Mouse (Mus musculus) Muller cell, postnatal 12 days (primary cell): ENCODE results near the gene Timp4.
"Not testable (repeated sequence)": the region's sequence is repeated elsewhere in the genome, so short reads cannot be mapped to it uniquely, and the experiment has no call there.

Experiments
- DNase-seq: peaks from one replicate; pipeline ENCODE4 v3.0.0-alpha.2; 2015; ENCODE audit errors: inconsistent ontology term

Gene Timp4

GRCm38 (mm10) chr6:115255171-115255570 is 3.2 kb upstream of the Timp4 start:
- no peak for DNase-seq

DNA sequence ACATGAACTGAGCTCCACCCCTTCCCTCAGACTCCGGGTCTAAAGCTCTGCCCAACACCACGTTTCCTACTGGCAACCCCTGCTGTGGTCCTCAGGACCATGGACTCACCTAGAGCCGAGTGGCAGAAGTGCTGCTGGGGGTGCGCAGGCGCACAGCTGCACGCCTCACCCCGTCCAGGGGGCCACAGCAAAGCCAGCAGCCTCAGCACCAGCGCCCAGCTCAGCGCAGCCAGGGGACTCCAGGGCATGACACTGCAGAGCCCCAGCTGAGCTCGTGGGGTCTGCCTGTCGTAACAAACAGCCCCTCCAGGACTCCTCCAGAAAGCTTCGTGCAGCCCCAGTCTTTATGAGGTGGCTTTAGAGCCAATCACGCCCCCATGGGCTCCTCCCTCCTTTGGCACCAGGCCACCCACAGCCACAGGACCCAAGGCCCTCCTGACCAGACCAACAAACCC is 447 bp downstream of the Timp4 start:
- peak; percentile 31 for DNase-seq

- no peak for DNase-seq
These were observed 6.4 kb downstream of the Timp4 start for GRCm38 (mm10) chr6:115245500-115246058.

DNA sequence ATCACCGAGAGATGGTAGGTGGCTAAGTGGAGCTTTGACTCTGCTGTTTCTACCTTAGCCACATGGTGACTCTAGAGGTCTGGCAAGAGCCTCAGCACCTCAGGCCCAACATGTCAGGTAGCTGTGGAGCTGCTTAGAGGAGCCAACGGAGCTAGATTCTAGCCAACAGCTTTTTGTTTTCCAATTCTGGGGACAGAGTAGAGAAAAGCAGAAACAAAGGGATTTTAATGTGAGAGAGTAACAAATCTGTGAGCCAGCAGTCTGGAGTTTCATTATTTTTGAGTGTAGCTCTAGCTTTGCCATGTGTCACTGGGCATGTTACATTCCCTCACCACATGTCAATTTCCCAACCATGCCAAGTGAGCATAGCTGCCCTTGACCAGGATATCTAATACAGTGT is 7.8 kb downstream of the Timp4 start:
- no peak for DNase-seq

GRCm38 (mm10) chr6:115241939-115242338 is 10.1 kb downstream of the Timp4 start:
- no peak for DNase-seq

DNA sequence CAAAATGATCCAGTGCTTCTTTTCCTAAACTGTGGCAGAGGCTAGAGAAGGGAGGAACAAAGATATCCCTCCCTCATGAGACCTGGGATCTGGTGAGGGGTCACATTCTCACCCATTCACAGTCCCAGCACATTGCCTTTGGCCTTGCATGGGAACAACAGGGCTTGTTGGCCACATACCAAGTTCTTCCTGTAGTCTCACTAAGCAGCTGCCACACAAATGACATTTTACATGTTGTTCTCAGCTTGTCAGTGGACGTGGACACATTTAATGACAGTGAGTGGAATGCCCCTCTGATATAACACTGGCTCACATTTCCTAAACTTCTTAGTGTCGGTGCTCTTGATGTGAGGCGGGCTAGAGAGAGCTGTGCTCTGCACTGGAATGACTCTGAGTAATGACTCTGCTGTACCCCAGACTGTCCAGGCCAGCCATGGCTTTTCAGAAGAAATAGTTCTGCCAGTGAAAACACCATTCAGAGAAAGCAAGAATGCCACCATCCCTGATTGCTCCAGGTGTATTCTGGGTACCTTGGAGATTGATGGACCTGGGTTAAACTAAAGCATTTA is 10.8 kb downstream of the Timp4 start:
- DNase-seq = no peak

- not testable (repeated sequence) for DNase-seq
These were observed 11.6 kb downstream of the Timp4 start for GRCm38 (mm10) chr6:115240431-115240830.

DNA sequence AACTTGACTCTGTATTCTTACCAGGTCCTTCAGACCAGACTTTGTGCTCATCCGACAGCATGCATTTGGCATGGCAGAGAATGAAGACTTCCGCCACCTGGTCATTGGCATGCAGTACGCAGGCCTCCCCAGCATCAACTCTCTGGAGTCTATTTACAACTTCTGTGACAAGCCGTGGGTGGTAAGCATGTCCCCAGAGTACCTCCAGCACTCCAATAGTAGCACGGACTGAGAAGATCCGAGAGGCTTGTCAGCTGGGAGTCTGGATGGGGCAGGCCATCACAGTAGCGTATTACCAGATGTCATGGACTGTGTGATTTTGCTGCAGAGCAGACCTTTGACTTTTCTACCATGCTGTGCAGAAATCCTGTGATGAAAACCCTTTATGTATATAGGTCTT is 12.7 kb downstream of the Timp4 start:
- DNase-seq = no peak

DNA sequence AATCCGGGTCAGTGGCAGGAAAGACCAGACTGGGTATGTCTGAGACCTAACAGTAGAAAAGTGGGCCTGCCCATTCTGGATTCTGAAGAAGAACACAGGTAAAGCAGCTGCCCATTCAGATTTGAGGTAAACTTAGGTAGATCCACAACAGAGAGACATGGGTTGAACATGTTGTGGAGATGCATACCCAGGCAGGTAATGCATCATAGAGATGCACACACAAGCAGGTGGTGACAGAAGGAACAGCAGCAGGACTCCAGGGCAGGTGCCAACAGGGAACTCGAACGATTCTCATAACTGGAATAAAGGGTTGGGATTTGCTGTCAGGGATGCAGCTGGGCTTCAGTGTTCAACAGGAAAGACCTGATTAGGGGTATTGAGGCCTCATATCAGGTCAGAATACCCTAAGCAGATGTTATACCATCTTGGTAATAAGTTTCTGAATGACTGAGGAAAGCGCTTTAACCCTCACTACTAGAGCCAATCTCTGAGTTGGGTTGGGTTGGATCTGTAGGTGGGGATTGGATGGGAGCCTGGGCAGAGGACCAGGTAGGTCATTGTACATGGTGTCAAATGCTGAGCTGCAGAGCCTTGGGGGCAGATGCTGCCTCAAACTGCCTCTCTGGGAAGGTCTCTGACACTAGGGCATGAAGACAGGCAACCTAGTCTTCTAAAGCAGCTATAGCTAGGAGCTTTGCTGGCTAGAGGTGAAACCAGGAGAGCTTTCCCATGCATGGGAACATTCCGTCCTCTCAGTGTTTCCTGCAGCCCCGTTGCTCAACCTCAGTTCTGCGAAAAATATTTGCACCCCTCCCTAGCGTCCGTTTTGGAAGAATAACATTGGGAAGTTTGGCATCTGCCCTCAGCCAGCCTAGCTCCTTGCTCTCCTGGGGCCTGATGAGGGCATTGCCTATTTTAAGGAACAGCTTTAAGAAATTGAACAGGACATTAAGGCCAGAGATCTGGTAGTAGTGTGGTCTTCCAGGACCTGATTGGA is 13.7 kb downstream of the Timp4 start:
- no peak for DNase-seq

GRCm38 (mm10) chr6:115232562-115232961 is 19.4 kb downstream of the Timp4 start:
- DNase-seq = no peak

DNA sequence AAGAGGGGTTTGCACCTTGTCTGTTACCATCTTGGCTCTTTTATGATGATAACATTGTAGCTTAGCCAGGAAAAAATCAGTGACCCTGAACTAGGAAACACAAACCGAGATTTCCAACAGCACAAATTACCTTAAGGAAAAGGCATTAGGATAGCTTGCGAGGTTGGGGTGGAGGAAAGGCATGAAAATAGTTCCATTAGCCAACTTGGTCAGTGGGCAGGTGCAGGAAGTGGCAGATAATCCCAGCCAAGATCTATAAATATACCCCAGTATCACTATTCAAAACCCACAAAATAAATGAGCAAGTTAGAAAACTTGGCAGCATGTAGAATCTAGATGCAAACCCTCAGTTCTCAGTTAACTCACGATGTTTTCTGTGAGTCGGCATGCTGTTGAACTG is 20.2 kb downstream of the Timp4 start:
- no peak for DNase-seq

GRCm38 (mm10) chr6:115230557-115230956 is 21.4 kb downstream of the Timp4 start:
- no peak for DNase-seq

DNA sequence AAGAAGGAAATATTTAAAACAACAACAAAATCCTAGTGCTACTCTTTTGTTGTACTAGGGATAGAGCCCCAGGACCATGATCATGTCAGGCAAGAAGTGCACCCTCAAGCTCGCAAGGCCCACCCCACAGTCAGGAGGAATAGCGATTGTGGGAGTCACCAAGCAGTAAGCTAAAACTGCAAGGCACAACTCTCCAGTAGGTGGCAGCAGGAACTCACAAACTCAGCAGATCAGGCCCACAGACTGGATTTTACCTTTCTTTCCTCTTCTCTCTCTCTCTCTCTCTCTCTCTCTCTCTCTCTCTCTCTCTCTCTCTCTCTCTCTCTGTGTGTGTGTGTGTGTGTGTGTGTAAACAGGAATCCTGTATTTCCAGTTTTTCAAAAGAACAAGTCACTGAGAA is 24.5 kb downstream of the Timp4 start:
- DNase-seq = peak; percentile 64

DNA sequence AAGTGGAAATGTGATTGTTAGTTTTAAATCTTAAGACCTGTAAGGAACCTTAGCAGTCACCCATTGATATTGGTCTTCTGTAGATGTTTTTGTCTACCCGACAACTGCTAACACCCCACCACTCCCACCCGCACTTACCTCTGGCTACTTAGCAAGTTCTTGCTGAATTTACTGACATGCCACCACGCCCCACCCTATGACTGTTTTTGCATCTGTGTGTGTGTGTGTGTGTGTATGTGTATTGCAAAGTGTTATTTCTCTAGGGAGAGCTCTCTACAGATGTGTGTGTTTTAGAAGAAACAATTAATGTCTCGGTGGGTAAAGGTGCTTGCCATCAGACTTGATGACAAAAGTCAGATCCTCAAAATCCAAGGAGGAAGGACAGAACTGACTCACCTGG is 25.0 kb downstream of the Timp4 start, which contains the start of gene Gm17482:
Gm17482 (plus strand) TSS at position 301 of the 400 bp plus-strand sequence.
- DNase-seq = no peak

DNA sequence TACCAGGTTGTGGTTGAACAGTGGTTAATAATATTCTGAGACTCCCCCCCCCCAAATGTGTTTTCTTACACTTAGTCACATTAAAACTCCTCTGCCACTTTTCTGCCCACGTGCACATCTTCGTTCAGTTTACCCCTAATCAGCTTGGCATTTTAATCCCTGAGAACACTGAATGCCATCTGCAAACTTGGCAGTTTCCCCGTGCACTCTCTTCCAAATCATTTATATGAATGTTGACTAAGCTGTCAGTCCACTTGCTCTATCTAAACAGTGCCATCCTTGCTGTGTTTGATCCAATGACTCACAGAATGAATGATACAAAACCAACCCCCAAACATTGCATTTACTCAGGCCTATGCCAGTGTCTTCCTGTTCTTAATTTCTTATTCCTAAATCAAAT is 26.5 kb downstream of the Timp4 start:
- DNase-seq = peak; percentile 37

DNA sequence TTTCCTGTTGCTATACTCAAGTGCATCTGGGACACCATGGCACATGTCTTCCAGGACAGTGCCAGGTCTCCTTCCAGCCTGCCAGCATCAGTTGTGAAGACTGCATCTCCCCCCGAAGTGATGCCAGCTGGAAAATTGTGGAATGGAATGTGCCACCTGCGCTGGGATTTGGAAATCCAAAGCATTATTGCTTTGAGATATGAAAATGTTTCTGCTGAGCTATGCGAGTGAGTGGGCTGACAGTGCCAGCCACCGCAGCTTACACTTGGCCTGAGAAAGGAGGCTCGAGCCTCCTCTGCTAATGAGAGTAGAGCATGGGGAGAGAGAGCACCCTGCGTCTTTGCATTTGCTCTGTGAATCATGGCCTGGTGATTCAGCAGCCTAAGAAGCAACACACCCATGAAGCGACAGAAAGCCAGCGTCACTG is 30.8 kb downstream of the Timp4 start:
- DNase-seq = no peak

DNA sequence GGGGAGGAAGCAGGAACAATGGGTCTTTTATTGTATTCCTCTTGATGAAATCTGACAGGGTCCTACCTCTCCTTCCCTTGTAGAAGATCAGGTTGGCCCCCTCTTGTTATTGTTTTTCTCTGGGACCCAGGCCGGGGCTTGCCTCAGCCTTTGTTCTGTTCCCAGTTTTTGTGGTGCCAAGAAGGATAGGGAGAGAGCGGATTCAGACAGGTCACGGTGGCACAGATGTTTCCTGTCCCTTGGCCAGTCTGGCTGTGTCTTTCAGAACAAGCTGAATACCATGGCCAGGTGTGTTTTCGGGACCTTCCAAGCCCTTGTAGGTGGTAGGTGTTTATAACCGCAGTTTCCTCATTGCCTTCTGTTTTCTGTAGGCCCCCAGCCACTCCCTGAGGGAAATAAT is 38.9 kb downstream of the Timp4 start:
- DNase-seq = peak; percentile 17

DNA sequence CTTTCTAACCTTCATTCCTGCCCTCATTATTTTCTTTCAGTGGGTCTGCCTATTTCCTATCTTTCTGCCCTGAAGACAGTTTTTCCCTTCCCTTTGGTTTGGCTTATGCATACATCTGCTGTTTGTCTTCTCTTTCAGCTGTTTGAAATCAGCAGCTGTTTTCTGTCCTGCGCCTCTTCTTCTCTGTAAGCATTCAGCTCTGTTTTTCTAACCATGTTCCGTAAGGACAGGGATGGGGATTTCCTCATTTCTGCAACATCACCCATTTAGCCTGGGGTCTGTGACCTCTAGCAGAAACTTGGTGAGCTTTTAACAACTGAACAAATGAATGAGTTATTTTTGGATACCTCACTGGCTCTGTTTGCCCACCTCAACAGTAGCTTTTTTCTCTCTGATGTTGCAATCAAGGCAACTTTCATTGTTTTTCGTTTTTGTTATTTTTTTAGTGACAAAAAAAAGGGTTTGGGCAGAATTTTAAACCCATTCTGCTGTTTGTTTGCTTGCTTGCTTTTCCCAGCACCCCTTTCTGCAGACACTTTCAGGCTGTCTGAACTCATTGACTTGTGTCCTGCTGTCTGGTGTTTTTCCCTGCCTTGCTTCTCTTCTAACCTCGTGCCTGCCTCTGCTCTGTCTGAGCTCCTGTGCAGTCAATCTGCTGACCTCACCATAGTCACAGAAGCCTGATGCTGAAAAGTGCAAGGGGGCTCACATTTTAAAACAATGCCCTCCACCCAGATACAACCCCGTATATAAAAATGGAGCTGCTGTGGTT is 39.7 kb downstream of the Timp4 start:
- no peak for DNase-seq

DNA sequence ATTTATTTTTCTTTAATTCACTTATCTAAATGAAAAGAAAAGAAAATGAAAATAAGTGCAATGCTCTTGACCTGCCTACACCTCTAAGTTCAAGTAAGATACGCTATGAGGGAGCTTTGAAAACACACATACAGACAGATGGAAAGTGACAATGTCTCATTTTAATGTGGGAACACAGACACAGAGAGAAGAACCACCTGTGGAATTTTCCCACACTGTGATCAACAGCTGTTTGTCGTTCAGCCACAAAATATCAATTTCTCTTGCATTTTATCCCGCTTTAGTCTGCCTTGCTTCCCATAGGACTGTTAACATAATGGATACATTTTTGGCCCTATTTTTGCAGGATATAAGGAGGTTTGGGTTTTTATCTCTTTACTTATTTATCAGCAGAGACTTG is 41.2 kb downstream of the Timp4 start:
- no peak for DNase-seq

DNA sequence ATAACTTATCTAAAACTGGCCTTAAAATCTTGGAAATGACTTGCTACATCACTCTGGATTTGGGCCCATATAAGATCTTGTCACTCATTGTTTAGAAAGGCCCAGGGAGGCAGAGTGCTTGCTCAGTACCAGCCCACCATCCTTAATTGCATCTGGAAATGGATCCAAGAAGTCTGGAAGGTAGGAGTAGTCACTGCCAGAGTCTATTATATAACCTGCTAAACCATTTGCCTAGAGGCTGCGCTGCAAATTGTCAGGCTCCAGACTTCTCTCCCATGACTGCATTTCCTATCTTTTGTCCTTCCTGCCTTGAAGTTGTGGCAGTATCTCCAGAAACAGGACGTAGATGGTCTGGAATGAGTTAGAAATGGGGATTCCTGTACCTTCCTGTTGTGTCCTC is 41.8 kb downstream of the Timp4 start:
- DNase-seq = no peak

DNA sequence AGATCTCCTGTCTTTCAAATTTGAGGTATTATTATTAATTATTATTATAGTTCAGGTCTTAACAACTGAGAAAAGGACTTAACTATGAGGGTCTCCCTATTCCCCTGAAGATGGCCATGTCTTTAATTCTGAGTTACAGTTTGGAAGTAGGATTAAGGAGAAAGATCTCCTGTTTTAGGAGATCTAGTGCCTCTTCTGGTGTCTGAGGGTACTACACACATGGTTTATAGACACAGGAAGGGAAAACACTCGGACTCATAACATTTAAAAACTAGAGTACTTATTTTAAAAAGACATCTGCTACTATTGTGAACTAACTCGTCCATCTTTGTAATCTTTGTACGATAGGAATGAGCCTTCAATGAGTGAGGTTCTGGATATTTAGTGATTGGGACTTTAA is 49.0 kb downstream of the Timp4 start:
- DNase-seq = no peak

DNA sequence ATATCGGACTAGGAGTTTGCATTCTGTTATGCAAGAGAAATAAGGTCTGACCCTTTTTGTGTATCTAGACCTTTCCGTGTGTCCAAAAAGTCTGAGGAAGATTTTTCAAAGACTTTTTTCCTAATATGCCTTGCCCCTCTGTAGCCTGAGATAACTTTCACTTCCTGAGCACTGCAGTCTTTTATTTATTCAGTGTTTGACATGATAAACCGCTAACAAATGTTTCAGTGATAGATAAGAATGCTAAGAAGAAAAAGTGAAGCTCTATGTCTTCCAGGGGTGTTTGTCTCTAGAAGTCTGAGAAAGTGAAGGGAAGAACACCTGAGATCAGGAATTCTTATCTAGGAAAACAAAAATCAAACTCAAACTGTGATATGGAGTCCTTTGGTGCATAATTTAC is 51.3 kb downstream of the Timp4 start:
- DNase-seq = no peak
